Mouse (Mus musculus) bone marrow, adult 2 months (tissue): Measurements from ENCODE around the gene Actr5.

ENCODE experiments used
- CTCF ChIP-seq: fragments of 200-500 bp; IDR thresholded peaks from 2 replicates; pipeline ENCODE4 v1.5.1; 2011; ENCODE audit warnings: low read length, control low read depth; ENCODE audit not compliant: control insufficient read depth, insufficient read depth
- POLR2A ChIP-seq: fragments of 200-500 bp; IDR thresholded peaks from 2 replicates; pipeline ENCODE4 v1.6.1; 2011; ENCODE audit warnings: low read depth, mild to moderate bottlenecking, control low read depth, low read length, borderline replicate concordance; ENCODE audit not compliant: control insufficient read depth

GRCm38 (mm10) chr2:158665098-158665497 lies 40.4 kb downstream of the Actr5 start, which contains the start of gene Ppp1r16b:
- TF ChIP-seq CTCF (no peak), POLR2A (no peak)
